Mouse (Mus musculus) ES-Bruce4 (cell line): ENCODE data around the gene Gm498. TPM values are rescaled to one million over a fixed set of nuclear protein-coding genes. Genes with fewer than 3 reads are reported as not detected.

Experiments
- H3K27ac ChIP-seq: 2 replicates; pipeline ENCODE4 v1.5.1; 2012; ENCODE audit warnings: low read length, inconsistent platforms; ENCODE audit not compliant: insufficient read depth
- H3K27me3 ChIP-seq: 2 replicates; pipeline ENCODE4 v1.6.1; 2012; ENCODE audit warnings: mild to moderate bottlenecking, low read length, inconsistent platforms; ENCODE audit not compliant: control insufficient read depth, poor library complexity, insufficient read depth, severe bottlenecking
- H3K36me3 ChIP-seq: 2 replicates; pipeline ENCODE4 v1.6.1; 2012; ENCODE audit warnings: inconsistent platforms, mild to moderate bottlenecking, low read length, moderate library complexity; ENCODE audit not compliant: control insufficient read depth, poor library complexity, insufficient read depth, severe bottlenecking
- H3K4me1 ChIP-seq: one replicate; pipeline ENCODE4 v1.8.1; 2011; ENCODE audit warnings: low read length; ENCODE audit not compliant: control insufficient read depth, insufficient read depth
- H3K4me3 ChIP-seq: 2 replicates; pipeline ENCODE4 v1.5.1; 2011; ENCODE audit warnings: low read depth, mild to moderate bottlenecking, low read length
- H3K9ac ChIP-seq: 2 replicates; pipeline ENCODE4 v1.6.1; 2012; ENCODE audit warnings: low read depth, mild to moderate bottlenecking, inconsistent platforms; ENCODE audit not compliant: poor library complexity, severe bottlenecking
- H3K9me3 ChIP-seq: replicated peaks from 2 replicates; pipeline ENCODE4 v1.6.1; 2012; ENCODE audit warnings: mild to moderate bottlenecking, low read length, inconsistent platforms; ENCODE audit not compliant: control insufficient read depth, poor library complexity, insufficient read depth, severe bottlenecking
- CTCF ChIP-seq: IDR thresholded peaks from one replicate; pipeline ENCODE4 v1.8.1; 2011; ENCODE audit warnings: low read depth, low read length
- EP300 ChIP-seq: IDR thresholded peaks from 2 replicates; pipeline ENCODE4 v1.6.1; 2011; ENCODE audit warnings: low read depth, low read length; ENCODE audit not compliant: insufficient read depth
- POLR2A ChIP-seq: IDR thresholded peaks from one replicate; pipeline ENCODE4 v1.8.1; 2011; ENCODE audit warnings: low read length; ENCODE audit not compliant: insufficient read depth
- polyA plus RNA-seq: library from polyadenylated mRNA; stranded (reverse); fragments of >200 nt; gene quantifications from 2 replicates; pipeline ENCODE4 v1.2.4, GENCODE M21; 2011; ENCODE audit warnings: low read depth; ENCODE audit not compliant: missing spikeins, insufficient read depth, insufficient read length

Gene Gm498
- polyA plus RNA-seq, 1 experiment: not detected

- no peaks in the 10 kb centered on the region for H3K27me3 ChIP-seq
- peaks cover 27% of the 10 kb centered on the region for H3K36me3 ChIP-seq
Observed at GRCm38 (mm10) chr7:143848768-143849482, 17.7 kb upstream of the Gm498 start.

GRCm38 (mm10) chr7:143868874-143869273 is 2.2 kb downstream of the Gm498 start:
- Histone ChIP-seq H3K36me3 (no peaks in the 10 kb centered on the region), H3K27me3 (no peaks in the 10 kb centered on the region), H3K9ac (no peak overlapping the region), H3K27ac (no peak overlapping the region), H3K9me3 (no peaks in the 10 kb centered on the region), H3K4me1 (no peaks in the 10 kb centered on the region), H3K4me3 (no peak overlapping the region)
- no peak for TF ChIP-seq EP300
- no peak for TF ChIP-seq POLR2A
- TF ChIP-seq CTCF: no peak

More at GRCm38 (mm10) chr7:143848768-143849482, 17.7 kb upstream of the Gm498 start:
- Histone ChIP-seq H3K27ac (no peak overlapping the region), H3K4me1 (peaks cover 2% of the 10 kb centered on the region), H3K4me3 (no peak overlapping the region), H3K9ac (no peak overlapping the region), H3K9me3 (no peaks in the 10 kb centered on the region)
- no peak for TF ChIP-seq CTCF
- TF ChIP-seq POLR2A: no peak
- TF ChIP-seq EP300: no peak

GRCm38 (mm10) chr7:143883717-143884116 is 17.1 kb downstream of the Gm498 start:
- Histone ChIP-seq H3K36me3 (no peaks in the 10 kb centered on the region), H3K4me1 (no peaks in the 10 kb centered on the region), H3K27me3 (no peaks in the 10 kb centered on the region), H3K9me3 (no peaks in the 10 kb centered on the region), H3K27ac (no peak overlapping the region), H3K9ac (no peak overlapping the region), H3K4me3 (no peak overlapping the region)
- TF ChIP-seq EP300: no peak
- no peak for TF ChIP-seq POLR2A
- TF ChIP-seq CTCF: no peak

- no peak overlapping the region for H3K27ac ChIP-seq
- no peaks in the 10 kb centered on the region for H3K9me3 ChIP-seq
- no peaks in the 10 kb centered on the region for H3K4me1 ChIP-seq
- no peak overlapping the region for H3K9ac ChIP-seq
- no peaks in the 10 kb centered on the region for H3K27me3 ChIP-seq
- TF ChIP-seq CTCF: no peak
- no peak for TF ChIP-seq POLR2A
- TF ChIP-seq EP300: no peak
- H3K36me3 ChIP-seq: no peaks in the 10 kb centered on the region
- no peak overlapping the region for H3K4me3 ChIP-seq
Observed at GRCm38 (mm10) chr7:143891146-143891545, 24.5 kb downstream of the Gm498 start.

GRCm38 (mm10) chr7:143892361-143892760 is 25.7 kb downstream of the Gm498 start:
- Histone ChIP-seq H3K9me3 (no peaks in the 10 kb centered on the region), H3K4me1 (no peaks in the 10 kb centered on the region), H3K27me3 (no peaks in the 10 kb centered on the region), H3K4me3 (no peak overlapping the region), H3K27ac (no peak overlapping the region), H3K9ac (no peak overlapping the region), H3K36me3 (no peaks in the 10 kb centered on the region)
- TF ChIP-seq POLR2A (no peak), CTCF (no peak), EP300 (no peak)

GRCm38 (mm10) chr7:143900667-143901066 is 34.0 kb downstream of the Gm498 start:
- Histone ChIP-seq H3K4me1 (no peaks in the 10 kb centered on the region), H3K9ac (no peak overlapping the region), H3K27me3 (no peaks in the 10 kb centered on the region), H3K36me3 (no peaks in the 10 kb centered on the region), H3K9me3 (peaks cover 3% of the 10 kb centered on the region; the same call in 1 of the 2 replicates), H3K4me3 (no peak overlapping the region), H3K27ac (no peak overlapping the region)
- TF ChIP-seq CTCF (no peak), POLR2A (no peak), EP300 (no peak)
